Mouse (Mus musculus) WW6 (cell line): ENCODE results near the gene Gm14408.
"Not testable (repeated sequence)": the region's sequence is repeated elsewhere in the genome, so short reads cannot be mapped to it uniquely, and the experiment has no call there.

Experiments used
- DNase-seq: peaks from one replicate; pipeline ENCODE4 v3.0.0-alpha.2; 2013; ENCODE audit warnings: low read depth, low spot score

Gm14408 gene

DNA sequence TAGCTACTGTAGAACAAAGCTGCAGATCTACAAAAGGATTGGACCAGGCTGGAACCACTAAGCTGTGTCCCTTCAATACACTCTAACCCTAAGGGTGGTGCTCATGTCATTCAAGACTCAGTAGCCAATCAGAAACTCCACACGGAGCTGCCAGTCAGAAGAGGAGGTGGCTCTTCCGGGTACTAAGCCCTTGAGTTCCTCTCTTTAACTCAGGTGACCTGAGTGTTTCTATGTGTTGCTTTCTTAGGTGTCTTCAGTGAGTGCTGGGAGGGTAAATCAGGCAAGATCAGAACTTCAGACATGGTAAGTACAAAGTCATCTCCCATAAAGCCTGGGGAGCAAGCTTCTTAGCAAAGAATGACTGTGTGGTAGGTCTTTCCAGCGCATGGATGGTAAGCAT, at the start of gene Gm14408:
Gm14408 (plus strand) TSS at position 301 of the 400 bp plus-strand sequence.
- DNase-seq = not testable (repeated sequence)

DNA sequence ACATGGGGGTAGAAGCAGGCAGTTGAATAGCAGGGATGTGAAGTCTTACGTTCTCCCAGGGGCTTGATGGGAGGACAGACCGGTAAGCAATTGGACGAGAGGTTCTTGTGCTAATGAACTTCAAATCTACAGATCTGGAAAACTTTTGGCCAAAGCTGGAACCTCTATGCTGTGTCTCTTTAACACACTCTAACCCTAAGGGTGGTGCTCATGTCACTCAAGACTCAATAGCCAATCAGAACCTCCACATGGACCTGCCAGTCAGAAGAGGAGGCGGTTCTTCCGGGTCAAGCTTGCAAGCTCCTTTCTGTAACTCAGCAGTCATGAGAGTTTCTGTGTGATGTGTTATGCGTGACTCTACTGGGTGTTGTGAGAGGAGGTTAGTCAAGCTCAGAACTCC, 32.6 kb upstream of the Gm14408 start, which contains the start of gene Gm14295:
Gm14295 (plus strand) TSS at position 301 of the 400 bp plus-strand sequence.
- DNase-seq = not testable (repeated sequence)

DNA sequence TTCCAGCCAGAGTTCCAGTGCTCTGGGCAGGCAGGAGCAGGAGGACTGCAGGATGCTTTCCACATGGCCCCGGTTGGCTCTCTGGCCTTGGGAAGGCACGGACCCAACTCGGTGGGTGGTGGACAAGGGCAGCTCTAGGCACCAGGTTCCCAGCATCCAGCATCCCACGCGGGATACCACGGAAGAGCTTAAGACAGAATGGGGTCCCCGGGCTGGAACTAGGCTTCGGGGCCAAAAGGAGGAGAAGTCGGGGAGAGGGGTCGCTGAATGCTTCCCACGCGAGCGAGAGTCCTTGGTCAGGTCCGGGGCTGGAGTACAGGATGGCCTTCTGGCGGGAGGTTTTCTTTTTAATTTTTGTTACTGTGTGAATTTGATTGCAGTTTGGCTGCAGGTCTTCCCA, 32.2 kb upstream of the Gm14408 start:
- not testable (repeated sequence) for DNase-seq
